Mouse (Mus musculus): ENCODE measurements around the gene Topaz1. TPM values are rescaled to one million over a fixed set of nuclear protein-coding genes. Genes with fewer than 3 reads are reported as not detected.
A peak's percentile ranks its signal among the peaks of the same experiment; 100 is the strongest.

Gene Topaz1
- not detected in 2 replicates for polyA plus RNA-seq (2015; fragmentation: Nextera tagmentation; extraction: Ambion mirVana)

- WGBS: 64% methylated on average over 28 of the region's 28 CpGs
- no peak within 1 kb of the TSS for H3K4me3 ChIP-seq (ENCODE audit: low read length)
Observed at GRCm38 (mm10) chr9:122747060-122747459, at the start of gene Topaz1. TSS of gene Topaz1 (plus strand) at chr9:122747346.

GRCm38 (mm10) chr9:122701817-122702216 is 45.3 kb upstream of the Topaz1 start:
- H3K4me3 ChIP-seq (ENCODE audit: low read length): no peak overlapping the region
- H3K4me1 ChIP-seq (ENCODE audit: control insufficient read depth, insufficient read depth, low read length): no peaks in the 10 kb centered on the region
- no peak overlapping the region for H3K9ac ChIP-seq (ENCODE audit: low read depth, low read length)
- no peak overlapping the region for H3K27ac ChIP-seq (ENCODE audit: low read length)
- H3K9me3 ChIP-seq (ENCODE audit: control insufficient read depth, low read length): no peaks in the 10 kb centered on the region
- no peaks in the 10 kb centered on the region for H3K36me3 ChIP-seq (ENCODE audit: control insufficient read depth, insufficient read depth, low read length)
- no peak for ATAC-seq
- no peak overlapping the region for H3K4me2 ChIP-seq (ENCODE audit: low read depth, low read length)
- WGBS: 2% methylated on average over 3 of the region's 3 CpGs
- H3K27me3 ChIP-seq (replicated peaks; ENCODE audit: control insufficient read depth, insufficient read depth, low read length): no peaks in the 10 kb centered on the region

More at GRCm38 (mm10) chr9:122747060-122747459, at the start of gene Topaz1:
- H3K36me3 ChIP-seq (ENCODE audit: control insufficient read depth, insufficient read depth, low read length): no peaks in the 10 kb centered on the region
- no peak within 1 kb of the TSS for H3K27ac ChIP-seq (ENCODE audit: low read length)
- no peak within 1 kb of the TSS for H3K4me2 ChIP-seq (ENCODE audit: low read depth, low read length)
- H3K27me3 ChIP-seq (replicated peaks; ENCODE audit: control insufficient read depth, insufficient read depth, low read length): no peaks in the 10 kb centered on the region
- no peaks in the 10 kb centered on the region for H3K4me1 ChIP-seq (ENCODE audit: control insufficient read depth, insufficient read depth, low read length)
- H3K9ac ChIP-seq (ENCODE audit: low read depth, low read length): no peak within 1 kb of the TSS
- H3K9me3 ChIP-seq (ENCODE audit: control insufficient read depth, low read length): no peaks in the 10 kb centered on the region
- no peak for ATAC-seq

GRCm38 (mm10) chr9:122713836-122714235 is 33.3 kb upstream of the Topaz1 start:
- ATAC-seq: no peak
- no peak overlapping the region for H3K27ac ChIP-seq (ENCODE audit: low read length)
- no peak overlapping the region for H3K4me2 ChIP-seq (ENCODE audit: low read depth, low read length)
- H3K9me3 ChIP-seq (ENCODE audit: control insufficient read depth, low read length): no peaks in the 10 kb centered on the region
- no peak overlapping the region for H3K9ac ChIP-seq (ENCODE audit: low read depth, low read length)
- H3K27me3 ChIP-seq (replicated peaks; ENCODE audit: control insufficient read depth, insufficient read depth, low read length): no peaks in the 10 kb centered on the region
- WGBS: 33% methylated on average over 2 of the region's 2 CpGs
- H3K4me3 ChIP-seq (ENCODE audit: low read length): no peak overlapping the region
- no peaks in the 10 kb centered on the region for H3K4me1 ChIP-seq (ENCODE audit: control insufficient read depth, insufficient read depth, low read length)
- H3K36me3 ChIP-seq (ENCODE audit: control insufficient read depth, insufficient read depth, low read length): no peaks in the 10 kb centered on the region

- Histone ChIP-seq H3K9ac (ENCODE audit: low read depth, low read length) (no peak overlapping the region), H3K4me3 (ENCODE audit: low read length) (no peak overlapping the region), H3K27ac (ENCODE audit: low read length) (no peak overlapping the region), H3K36me3 (ENCODE audit: control insufficient read depth, insufficient read depth, low read length) (no peaks in the 10 kb centered on the region), H3K9me3 (ENCODE audit: control insufficient read depth, low read length) (no peaks in the 10 kb centered on the region), H3K27me3 (replicated peaks; ENCODE audit: control insufficient read depth, insufficient read depth, low read length) (no peaks in the 10 kb centered on the region), H3K4me1 (ENCODE audit: control insufficient read depth, insufficient read depth, low read length) (no peaks in the 10 kb centered on the region), H3K4me2 (ENCODE audit: low read depth, low read length) (no peak overlapping the region)
- 81% methylated on average over 2 of the region's 2 CpGs for WGBS
- ATAC-seq: no peak
Observed at GRCm38 (mm10) chr9:122715046-122715445, 32.1 kb upstream of the Topaz1 start.

- Histone ChIP-seq H3K4me3 (ENCODE audit: low read length) (no peak overlapping the region), H3K4me1 (ENCODE audit: control insufficient read depth, insufficient read depth, low read length) (no peaks in the 10 kb centered on the region), H3K4me2 (ENCODE audit: low read depth, low read length) (no peak overlapping the region), H3K27ac (ENCODE audit: low read length) (no peak overlapping the region), H3K27me3 (replicated peaks; ENCODE audit: control insufficient read depth, insufficient read depth, low read length) (no peaks in the 10 kb centered on the region), H3K9ac (ENCODE audit: low read depth, low read length) (no peak overlapping the region), H3K9me3 (ENCODE audit: control insufficient read depth, low read length) (no peaks in the 10 kb centered on the region), H3K36me3 (ENCODE audit: control insufficient read depth, insufficient read depth, low read length) (no peaks in the 10 kb centered on the region)
- 23% methylated on average over 7 of the region's 7 CpGs for WGBS
- no peak for ATAC-seq
Observed at GRCm38 (mm10) chr9:122716131-122716921, 30.8 kb upstream of the Topaz1 start.

- ATAC-seq: no peak
Observed at GRCm38 (mm10) chr9:122722296-122722695, 24.9 kb upstream of the Topaz1 start.

GRCm38 (mm10) chr9:122725046-122725765 is 21.9 kb upstream of the Topaz1 start:
- H3K9me3 ChIP-seq (ENCODE audit: control insufficient read depth, low read length): no peaks in the 10 kb centered on the region
- no peak overlapping the region for H3K27ac ChIP-seq (ENCODE audit: low read length)
- no peak overlapping the region for H3K9ac ChIP-seq (ENCODE audit: low read depth, low read length)
- no peak overlapping the region for H3K4me2 ChIP-seq (ENCODE audit: low read depth, low read length)
- H3K27me3 ChIP-seq (replicated peaks; ENCODE audit: control insufficient read depth, insufficient read depth, low read length): 0 out of 2 replicates have a peak, but pooled peaks cover 3% of the 10 kb centered on the region
- no peak for ATAC-seq
- WGBS: 27% methylated on average over 22 of the region's 22 CpGs
- H3K36me3 ChIP-seq (ENCODE audit: control insufficient read depth, insufficient read depth, low read length): no peaks in the 10 kb centered on the region
- no peaks in the 10 kb centered on the region for H3K4me1 ChIP-seq (ENCODE audit: control insufficient read depth, insufficient read depth, low read length)
- H3K4me3 ChIP-seq (ENCODE audit: low read length): no peak overlapping the region

More at GRCm38 (mm10) chr9:122722296-122722695, 24.9 kb upstream of the Topaz1 start:
- Histone ChIP-seq H3K4me3 (ENCODE audit: low read length) (no peak overlapping the region), H3K27ac (ENCODE audit: low read length) (no peak overlapping the region), H3K4me2 (ENCODE audit: low read depth, low read length) (no peak overlapping the region), H3K9me3 (ENCODE audit: control insufficient read depth, low read length) (no peaks in the 10 kb centered on the region), H3K36me3 (ENCODE audit: control insufficient read depth, insufficient read depth, low read length) (no peaks in the 10 kb centered on the region), H3K9ac (ENCODE audit: low read depth, low read length) (no peak overlapping the region), H3K27me3 (replicated peaks; ENCODE audit: control insufficient read depth, insufficient read depth, low read length) (0 out of 2 replicates have a peak, but pooled peaks cover 3% of the 10 kb centered on the region), H3K4me1 (ENCODE audit: control insufficient read depth, insufficient read depth, low read length) (no peaks in the 10 kb centered on the region)
- WGBS: 25% methylated on average over 4 of the region's 4 CpGs

- H3K4me3 ChIP-seq (ENCODE audit: low read length): no peak overlapping the region
- H3K9me3 ChIP-seq (ENCODE audit: control insufficient read depth, low read length): no peaks in the 10 kb centered on the region
- 0 out of 2 replicates have a peak, but pooled peaks cover 3% of the 10 kb centered on the region for H3K27me3 ChIP-seq (replicated peaks; ENCODE audit: control insufficient read depth, insufficient read depth, low read length)
- WGBS: 17% methylated on average over 10 of the region's 10 CpGs
- H3K4me1 ChIP-seq (ENCODE audit: control insufficient read depth, insufficient read depth, low read length): no peaks in the 10 kb centered on the region; the same call in 1 of the 2 replicates
- H3K4me2 ChIP-seq (ENCODE audit: low read depth, low read length): no peak overlapping the region
- no peak overlapping the region for H3K27ac ChIP-seq (ENCODE audit: low read length)
- H3K9ac ChIP-seq (ENCODE audit: low read depth, low read length): no peak overlapping the region
- ATAC-seq: no peak
- H3K36me3 ChIP-seq (ENCODE audit: control insufficient read depth, insufficient read depth, low read length): no peaks in the 10 kb centered on the region
Observed at GRCm38 (mm10) chr9:122729500-122729899, 17.6 kb upstream of the Topaz1 start.

GRCm38 (mm10) chr9:122732126-122732810 is 14.9 kb upstream of the Topaz1 start:
- no peak overlapping the region for H3K27ac ChIP-seq (ENCODE audit: low read length)
- 46% methylated on average over 8 of the region's 8 CpGs for WGBS
- H3K4me3 ChIP-seq (ENCODE audit: low read length): no peak overlapping the region; the same call in 1 of the 2 replicates
- no peaks in the 10 kb centered on the region for H3K27me3 ChIP-seq (replicated peaks; ENCODE audit: control insufficient read depth, insufficient read depth, low read length)
- H3K9me3 ChIP-seq (ENCODE audit: control insufficient read depth, low read length): no peaks in the 10 kb centered on the region
- H3K4me2 ChIP-seq (ENCODE audit: low read depth, low read length): peak overlapping the region; percentile 35
- no peak overlapping the region for H3K9ac ChIP-seq (ENCODE audit: low read depth, low read length)
- peaks cover 2% of the 10 kb centered on the region; the same call in 1 of the 2 replicates for H3K4me1 ChIP-seq (ENCODE audit: control insufficient read depth, insufficient read depth, low read length)
- ATAC-seq: no peak
- no peaks in the 10 kb centered on the region for H3K36me3 ChIP-seq (ENCODE audit: control insufficient read depth, insufficient read depth, low read length)

All from intestine, embryonic 16.5 days (tissue).